Mouse (Mus musculus): Measurements from ENCODE around the gene Hspb1. TPM values are rescaled to one million over a fixed set of nuclear protein-coding genes. Genes with fewer than 3 reads are reported as not detected.

Hspb1 gene
- total RNA-seq, 2 experiments from 2014 or later, result 16.5 to 31.4 TPM

- DNase-seq (ENCODE audit: low spot score in 2 of 2), result no peak
Measured at GRCm38 (mm10) chr5:135879449-135880158, 8.1 kb upstream of the Hspb1 start.

GRCm38 (mm10) chr5:135884641-135885040 is 3.1 kb upstream of the Hspb1 start:
- DNase-seq (ENCODE audit: low spot score in 2 of 2), result no peak

GRCm38 (mm10) chr5:135888405-135889215 is 891 bp downstream of the Hspb1 start:
- no peak for DNase-seq (ENCODE audit: low spot score in 2 of 2)

- no peak for DNase-seq (ENCODE audit: low spot score in 2 of 2)
Measured at GRCm38 (mm10) chr5:135890323-135890722, 2.6 kb downstream of the Hspb1 start.

GRCm38 (mm10) chr5:135890920-135891319 is 3.2 kb downstream of the Hspb1 start:
- DNase-seq (ENCODE audit: low spot score in 2 of 2), result no peak

GRCm38 (mm10) chr5:135892589-135893351 is 5.1 kb downstream of the Hspb1 start:
- no peak for DNase-seq (ENCODE audit: low spot score in 2 of 2)

GRCm38 (mm10) chr5:135894958-135895357 is 7.2 kb downstream of the Hspb1 start:
- DNase-seq (ENCODE audit: low spot score in 2 of 2), result no peak

- peak in 1 of 2 experiments; percentile 63 for DNase-seq (ENCODE audit: low spot score in 2 of 2)
Measured at GRCm38 (mm10) chr5:135898028-135898427, 10.3 kb downstream of the Hspb1 start.

- DNase-seq (ENCODE audit: low spot score in 2 of 2), result no peak
Measured at GRCm38 (mm10) chr5:135898995-135899394, 11.3 kb downstream of the Hspb1 start.

GRCm38 (mm10) chr5:135899833-135900232 is 12.1 kb downstream of the Hspb1 start:
- DNase-seq (ENCODE audit: low spot score in 2 of 2), result no peak

GRCm38 (mm10) chr5:135900701-135901100 is 13.0 kb downstream of the Hspb1 start:
- no peak for DNase-seq (ENCODE audit: low spot score in 2 of 2)

- DNase-seq (ENCODE audit: low spot score in 2 of 2), result no peak
Measured at GRCm38 (mm10) chr5:135901354-135902095, 13.8 kb downstream of the Hspb1 start.

GRCm38 (mm10) chr5:135903058-135903457 is 15.3 kb downstream of the Hspb1 start:
- no peak for DNase-seq (ENCODE audit: low spot score in 2 of 2)

GRCm38 (mm10) chr5:135903551-135904151 is 15.9 kb downstream of the Hspb1 start:
- peak; percentile 92 to 96 for DNase-seq (ENCODE audit: low spot score in 2 of 2)

GRCm38 (mm10) chr5:135904259-135904658 is 16.5 kb downstream of the Hspb1 start:
- DNase-seq (ENCODE audit: low spot score in 2 of 2), result no peak

- no peak for DNase-seq (ENCODE audit: low spot score in 2 of 2)
Measured at GRCm38 (mm10) chr5:135905320-135906225, 17.9 kb downstream of the Hspb1 start.

- no peak for DNase-seq (ENCODE audit: low spot score in 2 of 2)
Measured at GRCm38 (mm10) chr5:135906846-135907245, 19.1 kb downstream of the Hspb1 start.

- no peak for DNase-seq (ENCODE audit: low spot score in 2 of 2)
Measured at GRCm38 (mm10) chr5:135907256-135907655, 19.5 kb downstream of the Hspb1 start.

GRCm38 (mm10) chr5:135908185-135908584 is 20.5 kb downstream of the Hspb1 start:
- peak; percentile 46 to 70 for DNase-seq (ENCODE audit: low spot score in 2 of 2)

Data from left cerebral cortex, adult 18-20 months (tissue).